Mouse (Mus musculus): ENCODE data around the gene Adamtsl3.

DNA sequence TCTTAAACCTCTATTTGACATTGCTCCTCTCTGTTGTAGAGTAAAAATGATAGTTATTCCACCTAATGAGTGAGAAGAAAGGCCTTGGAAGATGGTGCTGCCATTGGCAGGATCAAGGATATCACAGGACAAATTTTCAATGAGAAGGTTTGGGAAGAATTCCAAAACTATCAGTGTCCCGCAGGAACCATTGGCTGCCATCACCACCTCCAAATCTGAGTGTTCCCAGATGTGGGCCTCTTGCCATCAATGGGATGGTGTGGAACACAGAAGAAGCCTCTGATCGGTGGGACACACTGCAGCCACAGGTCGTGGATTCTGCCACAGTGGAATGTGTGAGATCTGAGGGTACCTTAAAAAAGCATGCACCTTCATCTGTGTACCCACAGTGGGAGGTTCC lies 147.9 kb downstream of the Adamtsl3 start:
- no peak for TF ChIP-seq FOSL1 (IDR thresholded peaks at IDR 0.05; ENCODE audit: insufficient read depth, low read length, poor library complexity, severe bottlenecking)
- no peak for TF ChIP-seq CTCF (IDR thresholded peaks at IDR 0.05; ENCODE audit: control insufficient read depth, insufficient read depth, insufficient read length)
- TF ChIP-seq MAX (IDR thresholded peaks at IDR 0.05) = no peak
- no peak for TF ChIP-seq USF1 (IDR thresholded peaks at IDR 0.05; ENCODE audit: low read depth)
- TF ChIP-seq CEBPB (IDR thresholded peaks at IDR 0.05; ENCODE audit: low read depth) = no peak

Measured in C2C12 (cell line).